Mouse (Mus musculus) MEL (cell line): ENCODE measurements around the gene Sema6d. TPM values are rescaled to one million over a fixed set of nuclear protein-coding genes. Genes with fewer than 3 reads are reported as not detected.

Experiments used
- DNase-seq: peaks from one replicate; pipeline ENCODE4 v3.0.0; 2011; ENCODE audit warnings: low read depth, low spot score
- H3K27ac ChIP-seq: 2 replicates; pipeline ENCODE4 v1.5.1; 2012; ENCODE audit warnings: low read depth, mild to moderate bottlenecking, control low read depth, low read length, moderate library complexity; ENCODE audit not compliant: control insufficient read depth
- H3K27me3 ChIP-seq, 2 experiments: fragments of 150-350 bp in 1 of 2; sonication (generic) in 1 of 2; 2 replicates each; pipeline ENCODE4 v1.6.1; 2012; ENCODE audit warnings: low read length in 2 of 2, mild to moderate bottlenecking in 2 of 2, improper control_type of control experiment in 1 of 2, moderate library complexity in 1 of 2; ENCODE audit not compliant: insufficient read depth in 2 of 2, control insufficient read depth in 1 of 2
- H3K36me3 ChIP-seq, 2 experiments: 2 replicates each; pipeline ENCODE4 v1.6.1; 2012 to 2014; ENCODE audit warnings: low read length in 2 of 2, improper control_type of control experiment in 1 of 2, inconsistent platforms in 1 of 2, mild to moderate bottlenecking in 1 of 2; ENCODE audit not compliant: insufficient read depth in 2 of 2, control insufficient read depth in 1 of 2
- H3K4me1 ChIP-seq, 2 experiments: fragments of 150-350 bp in 1 of 2; sonication (generic) in 1 of 2; 2 replicates each; pipeline ENCODE4 v1.6.1; 2012; ENCODE audit warnings: low read length in 2 of 2, improper control_type of control experiment in 1 of 2, mild to moderate bottlenecking in 1 of 2; ENCODE audit not compliant: insufficient read depth in 2 of 2, control insufficient read depth in 1 of 2
- H3K4me3 ChIP-seq, 2 experiments: fragments of 150-350 bp in 1 of 2; sonication (generic) in 1 of 2; 2 replicates each; pipeline ENCODE4 v1.5.1; 2012; ENCODE audit warnings: low read depth in 2 of 2, low read length in 2 of 2, mild to moderate bottlenecking in 2 of 2, moderate library complexity in 2 of 2, control low read depth in 1 of 2, improper control_type of control experiment in 1 of 2; ENCODE audit not compliant: control insufficient read depth in 1 of 2, insufficient read depth in 1 of 2
- H3K79me2 ChIP-seq: 2 replicates; pipeline ENCODE4 v1.6.1; 2012; ENCODE audit warnings: mild to moderate bottlenecking, low read length, moderate library complexity; ENCODE audit not compliant: control insufficient read depth, poor library complexity, insufficient read depth
- H3K9ac ChIP-seq: 2 replicates; pipeline ENCODE4 v1.6.1; 2012; ENCODE audit warnings: low read depth, mild to moderate bottlenecking, control low read depth, low read length, moderate library complexity; ENCODE audit not compliant: control insufficient read depth, poor library complexity, severe bottlenecking
- H3K9me3 ChIP-seq: fragments of 150-350 bp; sonication (generic); replicated peaks from 2 replicates; pipeline ENCODE4 v1.6.1; 2012; ENCODE audit warnings: mild to moderate bottlenecking, low read length, improper control_type of control experiment, moderate library complexity; ENCODE audit not compliant: insufficient read depth
- BHLHE40 ChIP-seq: IDR thresholded peaks from 2 replicates; pipeline ENCODE4 v1.6.1; 2012; ENCODE audit warnings: low read depth, mild to moderate bottlenecking, inconsistent platforms, low read length, improper control_type of control experiment, borderline replicate concordance
- CHD2 ChIP-seq: IDR thresholded peaks from 2 replicates; pipeline ENCODE4 v1.6.1; 2011; ENCODE audit warnings: low read length, improper control_type of control experiment
- CTCF ChIP-seq, 3 experiments: IDR thresholded peaks in 2 of 3; conservative IDR thresholded peaks in 1 of 3; 2 replicates each; pipeline ENCODE4 v1.5.1; 2011 to 2012; ENCODE audit warnings: low read length in 3 of 3, low read depth in 2 of 3, mild to moderate bottlenecking in 2 of 3, improper control_type of control experiment in 1 of 3, inconsistent platforms in 1 of 3, mixed read lengths in 1 of 3, moderate library complexity in 1 of 3; ENCODE audit not compliant: control insufficient read depth in 1 of 3, insufficient read depth in 1 of 3, poor library complexity in 1 of 3, severe bottlenecking in 1 of 3
- ELF1 ChIP-seq: IDR thresholded peaks from 2 replicates; pipeline ENCODE4 v1.6.1; 2014; ENCODE audit warnings: low read depth, mild to moderate bottlenecking, inconsistent platforms, low read length, improper control_type of control experiment, moderate library complexity
- EP300 ChIP-seq, 2 experiments: IDR thresholded peaks; 2 replicates each; pipeline ENCODE4 v1.6.1; 2011; ENCODE audit warnings: improper control_type of control experiment in 2 of 2, low read length in 2 of 2, low read depth in 1 of 2, mild to moderate bottlenecking in 1 of 2
- GABPA ChIP-seq: IDR thresholded peaks from 2 replicates; pipeline ENCODE4 v1.6.1; 2012; ENCODE audit warnings: low read depth, mild to moderate bottlenecking, inconsistent platforms, low read length, improper control_type of control experiment, moderate library complexity
- GATA1 ChIP-seq: IDR thresholded peaks from 2 replicates; pipeline ENCODE4 v1.6.1; 2011; ENCODE audit warnings: low read depth, low read length, improper control_type of control experiment
- KAT2A ChIP-seq: conservative IDR thresholded peaks from 2 replicates; pipeline ENCODE4 v1.6.1; 2012; ENCODE audit warnings: low read depth, low read length, improper control_type of control experiment, inconsistent platforms
- MAFK ChIP-seq: IDR thresholded peaks from 2 replicates; pipeline ENCODE4 v1.6.1; 2011; ENCODE audit warnings: low read depth, mild to moderate bottlenecking, low read length, improper control_type of control experiment, borderline replicate concordance
- MAX ChIP-seq: IDR thresholded peaks from 2 replicates; pipeline ENCODE4 v1.6.1; 2011; ENCODE audit warnings: low read length, improper control_type of control experiment
- MYC ChIP-seq: IDR thresholded peaks from 2 replicates; pipeline ENCODE4 v1.6.1; 2011; ENCODE audit warnings: low read depth, mild to moderate bottlenecking, low read length, improper control_type of control experiment, moderate library complexity
- NELFE ChIP-seq: IDR thresholded peaks from 2 replicates; pipeline ENCODE4 v1.6.1; 2011; ENCODE audit warnings: low read depth, low read length, improper control_type of control experiment
- POLR2A ChIP-seq, 2 experiments: IDR thresholded peaks; 2 replicates each; pipeline ENCODE4 v1.6.1; 2011 to 2012; ENCODE audit warnings: low read length in 2 of 2, mild to moderate bottlenecking in 2 of 2, control low read depth in 1 of 2, improper control_type of control experiment in 1 of 2, low read depth in 1 of 2, moderate library complexity in 1 of 2; ENCODE audit not compliant: control insufficient read depth in 1 of 2, insufficient read depth in 1 of 2, poor library complexity in 1 of 2
- RAD21 ChIP-seq: IDR thresholded peaks from 2 replicates; pipeline ENCODE4 v1.6.1; 2011; ENCODE audit warnings: mild to moderate bottlenecking, low read depth, low read length, improper control_type of control experiment
- TBP ChIP-seq: IDR thresholded peaks from 2 replicates; pipeline ENCODE4 v1.8.0; 2011; ENCODE audit warnings: low read depth, low read length, improper control_type of control experiment
- USF2 ChIP-seq, 2 experiments: IDR thresholded peaks; 2 replicates each; pipeline ENCODE4 v1.6.1; 2011 to 2012; ENCODE audit warnings: improper control_type of control experiment in 2 of 2, low read length in 2 of 2, borderline replicate concordance in 1 of 2, inconsistent platforms in 1 of 2, low read depth in 1 of 2, mild to moderate bottlenecking in 1 of 2; ENCODE audit not compliant: insufficient read depth in 1 of 2
- ZC3H11A ChIP-seq: IDR thresholded peaks from 2 replicates; pipeline ENCODE4 v1.6.1; 2012; ENCODE audit warnings: low read depth, mild to moderate bottlenecking, inconsistent platforms, low read length, improper control_type of control experiment
- ZMIZ1 ChIP-seq: IDR thresholded peaks from 2 replicates; pipeline ENCODE4 v1.6.1; 2012; ENCODE audit warnings: low read depth, mild to moderate bottlenecking, inconsistent platforms, low read length, improper control_type of control experiment, moderate library complexity
- polyA plus RNA-seq, 2 experiments: library from polyadenylated mRNA; stranded (reverse) in 1 of 2; unstranded in 1 of 2; fragments of >175 nt in 1 of 2; fragments of >200 nt in 1 of 2; gene quantifications; 2 replicates each; pipeline versions ENCODE4 v1.2.1 to v1.2.4; 2012; ENCODE audit warnings: low replicate concordance in 2 of 2, low read depth in 1 of 2; ENCODE audit not compliant: insufficient read length in 2 of 2, insufficient read depth in 1 of 2, missing spikeins in 1 of 2
- total RNA-seq: library from RNA; depleted of rRNA; stranded (reverse); fragments of 300-350 nt; gene quantifications from 2 replicates; pipeline ENCODE4 v1.2.3, GENCODE M21; 2012

Sema6d gene
- total and polyA plus RNA-seq, 3 experiments = not detected

GRCm38 (mm10) chr2:124338296-124338695 lies 248.5 kb downstream of the Sema6d start:
- no peak for TF ChIP-seq ZC3H11A
- no peak for TF ChIP-seq GATA1
- TF ChIP-seq KAT2A = no peak
- TF ChIP-seq MAX = no peak
- TF ChIP-seq GABPA = no peak
- no peak for TF ChIP-seq POLR2A (IDR thresholded peaks at IDR 0.05; ENCODE audit: control insufficient read depth in 1 of 2, insufficient read depth in 1 of 2, low read depth in 1 of 2, low read length in 2 of 2, poor library complexity in 1 of 2)
- TF ChIP-seq MYC = no peak
- no peak for TF ChIP-seq NELFE
- no peak for TF ChIP-seq RAD21
- TF ChIP-seq ELF1 = no peak
- no peak for TF ChIP-seq TBP
- TF ChIP-seq CTCF (IDR thresholded peaks at IDR 0.05 in 2 of 3, conservative IDR thresholded peaks at IDR 0.05 in 1 of 3; ENCODE audit: control insufficient read depth in 1 of 3, insufficient read depth in 1 of 3, low read depth in 2 of 3, low read length in 3 of 3, poor library complexity in 1 of 3, severe bottlenecking in 1 of 3) = no peak
- TF ChIP-seq MAFK = no peak
- no peak for TF ChIP-seq USF2 (IDR thresholded peaks at IDR 0.05; ENCODE audit: borderline replicate concordance in 1 of 2, insufficient read depth in 1 of 2, low read depth in 1 of 2, low read length in 2 of 2)
- no peak for TF ChIP-seq ZMIZ1
- H3K9ac ChIP-seq = no peak overlapping the region
- no peaks in the 10 kb centered on the region for H3K9me3 ChIP-seq
- H3K27me3 ChIP-seq = no peaks in the 10 kb centered on the region
- H3K4me3 ChIP-seq = no peak overlapping the region
- DNase-seq = no peak
- no peaks in the 10 kb centered on the region for H3K4me1 ChIP-seq
- H3K36me3 ChIP-seq = no peaks in the 10 kb centered on the region
- no peak overlapping the region for H3K27ac ChIP-seq
- H3K79me2 ChIP-seq = no peaks in the 10 kb centered on the region

- no peaks in the 10 kb centered on the region for H3K79me2 ChIP-seq
- H3K27ac ChIP-seq = no peak overlapping the region
- H3K4me1 ChIP-seq = no peaks in the 10 kb centered on the region
- no peaks in the 10 kb centered on the region for H3K27me3 ChIP-seq
- no peaks in the 10 kb centered on the region for H3K9me3 ChIP-seq
- H3K9ac ChIP-seq = no peak overlapping the region
- DNase-seq = no peak
- no peak for TF ChIP-seq CHD2
- no peak for TF ChIP-seq RAD21
- no peak for TF ChIP-seq EP300 (IDR thresholded peaks at IDR 0.05; ENCODE audit: low read depth in 1 of 2, low read length in 2 of 2)
- no peak for TF ChIP-seq BHLHE40
- TF ChIP-seq GABPA = no peak
- TF ChIP-seq MYC = no peak
- TF ChIP-seq USF2 (IDR thresholded peaks at IDR 0.05; ENCODE audit: borderline replicate concordance in 1 of 2, insufficient read depth in 1 of 2, low read depth in 1 of 2, low read length in 2 of 2) = no peak
- TF ChIP-seq ELF1 = no peak
- no peaks in the 10 kb centered on the region for H3K36me3 ChIP-seq
- no peak overlapping the region for H3K4me3 ChIP-seq
Observed at GRCm38 (mm10) chr2:124354191-124354590, 264.4 kb downstream of the Sema6d start.
